Mouse (Mus musculus) mouse embryonic stem cell (cell line): Measurements from ENCODE around the gene Olfr291.

Experiments used
- in situ Hi-C, 2 experiments: fragments of 300-500 bp; cut with MboI; formaldehyde crosslinking; loops; 1 replicate in 1 of 2; 3 replicates in 1 of 2; pipeline ENCODE4 v1.14.3; 2019 to 2020; ENCODE audit warnings: low sequenced_read_pairs in 2 of 2, low pct_unique_long_range_greater_than_20kb in 1 of 2, mixed read lengths in 1 of 2; ENCODE audit not compliant: unreplicated experiment in 1 of 2

Olfr291 gene

GRCm38 (mm10) chr7:84853253-84853652, at the start of gene Olfr291:
TSS of gene Olfr291 (plus strand) at chr7:84853553.
- in situ Hi-C loops = no loop called here

GRCm38 (mm10) chr7:84805224-84805623, 48.1 kb upstream of the Olfr291 start:
- in situ Hi-C loops = no loop called here

- in situ Hi-C loops = no loop called here
Measured at GRCm38 (mm10) chr7:84806159-84806558, 47.2 kb upstream of the Olfr291 start.

GRCm38 (mm10) chr7:84884530-84884929, 31.2 kb downstream of the Olfr291 start:
- in situ Hi-C loops = no loop called here
